In the genomic region with DNA sequence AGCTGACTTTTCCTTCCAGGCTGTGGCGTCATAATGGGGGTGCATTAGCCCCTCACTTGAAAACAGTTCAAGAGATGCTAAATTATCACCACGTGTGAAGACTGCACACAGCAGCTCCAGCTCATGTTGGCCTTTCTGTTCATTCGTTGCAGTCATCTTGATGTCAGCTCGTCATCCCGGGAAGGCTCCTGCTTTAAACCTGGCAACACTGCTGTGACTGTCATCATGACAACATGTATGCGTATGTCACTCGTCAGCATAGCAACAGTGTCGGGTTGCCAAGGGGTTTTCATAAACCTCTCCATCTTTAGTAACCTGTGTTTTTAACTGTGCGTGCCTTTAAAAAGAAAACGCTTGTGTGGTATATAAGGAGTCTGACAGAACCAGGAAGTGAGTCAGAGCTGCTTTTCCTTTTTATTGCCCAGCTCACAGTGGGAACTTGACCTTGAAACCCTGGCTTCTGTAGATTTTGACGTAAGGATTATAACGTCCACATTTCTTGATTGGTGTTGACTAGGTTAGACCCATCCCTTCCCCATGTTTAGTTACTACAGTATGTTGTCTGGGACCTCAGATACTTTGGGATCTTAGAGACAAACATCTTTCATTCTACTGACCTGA, we compare ENCODE assay signal across 11 mouse cellular contexts. TPM values are rescaled to one million over a fixed set of nuclear protein-coding genes. Genes with fewer than 3 reads are reported as not detected.
A peak's percentile ranks its signal among the peaks of the same experiment; 100 is the strongest.
DNase-seq lines count a peak whose midpoint lies in the region; ATAC-seq lines count a peak whose summit lies in the region.
"Had no signal": no experiment of that assay in that cellular context is flagged by ENCODE, and none has a peak within 500 bp of the region (broad histone marks: within the 10 kb centered on the region; RNA-seq: fewer than 3 reads in every experiment).

No protein-coding gene starts in this region.

- H3K9me3 ChIP-seq in megakaryocyte, embryonic 14.5 days, result no peaks in the 10 kb centered on the region
- H3K9me3 ChIP-seq: embryonic facial prominence, embryonic 10.5 days; G1E; liver, embryonic 12.5 days had no signal

- H3K4me3 ChIP-seq in megakaryocyte, embryonic 14.5 days (replicated peaks), result peak overlapping the region; percentile 15
- H3K4me3 ChIP-seq: embryonic facial prominence, embryonic 10.5 days; liver, embryonic 12.5 days had no signal

- H3K27me3 ChIP-seq in megakaryocyte, embryonic 14.5 days (replicated peaks), result no peaks in the 10 kb centered on the region
- H3K27me3 ChIP-seq: liver, embryonic 12.5 days had no signal

- DNase-seq in frontal cortex, postnatal 10 days (ENCODE audit: low spot score in 2 of 2), result peak; percentile 43 to 74
- peak; percentile 57 to 59 for DNase-seq in left cerebral cortex, adult 9 months (ENCODE audit: low spot score in 2 of 2)
- DNase-seq in yolk sac, embryonic 10.5 days (ENCODE audit: low spot score), result no peak
- DNase-seq in kidney, adult 18-20 months, result no peak
- no peak for DNase-seq in testis, postnatal 10 days (ENCODE audit: low spot score)
- DNase-seq: gastrocnemius, postnatal 36 days had no signal

- no peak for ATAC-seq in megakaryocyte, adult 5-6 weeks (ENCODE audit: poor library complexity, severe bottlenecking)
- ATAC-seq: liver, embryonic 12.5 days had no signal

- peaks cover 37% of the 10 kb centered on the region for H3K4me1 ChIP-seq in megakaryocyte, embryonic 14.5 days
- H3K4me1 ChIP-seq: liver, embryonic 12.5 days had no signal

- no peaks in the 10 kb centered on the region for H3K36me3 ChIP-seq in megakaryocyte, embryonic 14.5 days (replicated peaks; ENCODE audit: low read length)
- H3K36me3 ChIP-seq: embryonic facial prominence, embryonic 10.5 days; G1E; liver, embryonic 12.5 days had no signal

RNA-seq across cellular contexts. Expression of a gene that starts 12.6 kb away (rescaled TPM):
- polyA plus RNA-seq in megakaryocyte, embryonic 14.5 days (2012; ENCODE audit: insufficient read depth, low replicate concordance), result 0.92 and 1.1 TPM in 2 replicates
- total RNA-seq in megakaryocyte, adult 5-6 weeks (2015), result 0.21 and 0.89 TPM in 2 replicates
- 0.40 and 0.49 TPM in 2 replicates for total RNA-seq in megakaryocyte, adult 5-6 weeks (2017)

RNA-seq across cellular contexts. Expression of a gene that starts 17.3 kb away (rescaled TPM):
- 6.6 TPM in 1 of 2 replicates, not detected in the other for polyA plus RNA-seq in megakaryocyte, embryonic 14.5 days (2012; ENCODE audit: insufficient read depth, low replicate concordance)
- total RNA-seq in megakaryocyte, adult 5-6 weeks (2015), result 43.4 and 50.3 TPM in 2 replicates
- total RNA-seq in megakaryocyte, adult 5-6 weeks (2017), result 62.6 and 74.5 TPM in 2 replicates

Comparison
In these comparisons a context has a peak if more than half of its experiments do, and no peak if none do; other contexts are left out.
1. DNase-seq: peak in frontal cortex, postnatal 10 days (2 of 2) and left cerebral cortex, adult 9 months (2 of 2); none in yolk sac, embryonic 10.5 days (single experiment), kidney, adult 18-20 months (single experiment) and testis, postnatal 10 days (single experiment).